Mouse (Mus musculus) liver, adult (tissue): ENCODE data around the gene A930017K11Rik.

Experiments used
- GATA4 ChIP-seq: IDR thresholded peaks from 2 replicates; pipeline ENCODE4 v1.6.1; 2014; ENCODE audit warnings: mild to moderate bottlenecking, low read length; ENCODE audit not compliant: insufficient replicate concordance

The A930017K11Rik gene

DNA sequence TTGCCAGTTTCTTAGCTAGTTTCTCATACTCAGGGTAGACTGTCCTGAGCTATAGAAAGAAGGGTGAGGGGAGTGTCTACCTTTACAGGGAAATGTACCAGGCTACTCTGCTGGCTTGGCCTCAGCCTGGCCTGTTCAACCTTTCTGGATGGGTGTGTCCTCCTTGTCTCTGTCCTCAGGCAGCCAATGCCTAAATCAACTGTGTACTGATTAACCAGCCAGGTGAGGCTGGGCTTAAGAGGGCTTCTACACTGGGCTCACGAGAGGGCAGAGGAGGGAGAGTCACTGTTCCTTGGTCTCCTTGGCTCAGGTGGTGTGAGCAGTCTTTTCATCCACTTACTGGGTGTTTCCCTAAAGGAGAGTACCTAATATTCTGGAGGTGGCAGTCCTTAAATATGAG lies 15.8 kb upstream of the A930017K11Rik start:
- no peak for TF ChIP-seq GATA4

DNA sequence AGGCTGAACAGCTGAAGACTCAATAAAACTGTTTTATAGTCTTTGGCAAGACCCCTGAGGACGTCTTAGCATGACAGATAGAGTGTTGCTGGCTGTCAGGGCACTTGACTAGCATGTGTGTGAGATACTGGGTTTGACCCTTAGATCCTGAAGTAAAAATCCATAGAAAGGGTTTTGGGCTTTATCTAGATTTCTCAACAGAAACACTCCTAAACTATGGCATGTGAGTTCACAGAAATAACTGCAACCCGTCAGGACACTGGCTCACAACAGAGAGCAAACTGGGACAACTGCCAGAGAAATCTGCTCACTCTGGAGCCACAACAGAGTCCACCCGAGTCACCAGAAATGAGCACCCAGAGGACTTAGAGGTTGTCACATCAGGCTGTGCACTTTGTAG lies 15.3 kb upstream of the A930017K11Rik start:
- TF ChIP-seq GATA4, result no peak

DNA sequence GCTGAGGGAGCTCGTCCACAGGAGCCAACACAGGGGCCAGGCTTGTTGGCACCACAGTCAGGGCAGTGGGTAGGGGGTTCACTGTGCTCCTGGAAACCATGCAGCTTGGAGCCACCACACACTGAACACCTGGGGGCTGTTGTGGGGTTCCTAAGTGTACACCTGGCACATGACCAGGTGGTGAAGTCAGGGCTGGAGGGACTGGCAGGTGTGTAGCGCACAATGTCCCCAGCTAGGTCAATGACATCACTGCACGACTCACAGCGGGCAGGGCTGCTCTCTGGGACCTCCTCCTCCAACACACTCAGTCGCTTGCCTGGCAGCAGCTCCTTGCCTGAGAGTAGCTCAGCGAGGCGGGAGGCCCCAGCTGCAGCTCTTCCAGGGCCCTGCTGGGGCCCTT lies 11.9 kb upstream of the A930017K11Rik start:
- no peak for TF ChIP-seq GATA4

GRCm38 (mm10) chr17:25962413-25962905 lies 10.1 kb upstream of the A930017K11Rik start:
- TF ChIP-seq GATA4, result no peak

GRCm38 (mm10) chr17:25961566-25961965 lies 9.2 kb upstream of the A930017K11Rik start:
- no peak for TF ChIP-seq GATA4

GRCm38 (mm10) chr17:25959630-25960467 lies 7.5 kb upstream of the A930017K11Rik start:
- no peak for TF ChIP-seq GATA4

DNA sequence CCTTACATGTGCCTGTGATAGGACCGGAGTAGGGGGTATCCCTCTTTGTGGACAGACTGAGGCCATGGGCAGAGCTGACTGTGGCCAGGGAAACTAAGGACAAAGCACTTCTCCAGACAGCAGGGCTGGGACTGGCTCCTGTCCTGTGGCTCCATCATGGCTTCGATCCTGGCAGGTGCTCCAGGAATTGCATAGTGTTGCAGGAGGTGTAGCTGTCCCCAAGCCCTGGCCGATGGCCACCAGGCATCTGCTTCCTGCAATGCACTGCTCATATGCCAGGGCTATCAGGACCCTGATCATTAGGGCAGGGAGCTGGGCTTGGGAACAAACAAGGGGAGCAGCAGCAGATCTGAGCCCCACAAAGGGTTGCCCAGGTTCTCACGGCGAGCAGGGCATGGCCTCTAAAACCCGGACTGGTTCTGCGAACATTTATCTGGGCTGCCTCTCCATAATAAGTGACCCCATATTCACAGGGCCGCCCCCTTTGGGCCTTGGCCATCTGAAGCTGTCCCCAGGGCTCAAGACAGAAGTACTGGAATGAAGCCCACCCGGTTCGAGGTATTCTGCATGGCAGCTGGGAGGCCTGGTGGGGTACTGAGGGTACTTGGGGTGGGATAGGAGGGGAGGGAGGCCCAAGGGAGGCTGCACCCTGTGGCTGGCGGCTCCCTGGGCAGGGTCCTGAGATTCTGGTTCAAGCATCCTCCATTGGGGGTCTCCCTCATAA lies 6.6 kb upstream of the A930017K11Rik start:
- TF ChIP-seq GATA4, result no peak

DNA sequence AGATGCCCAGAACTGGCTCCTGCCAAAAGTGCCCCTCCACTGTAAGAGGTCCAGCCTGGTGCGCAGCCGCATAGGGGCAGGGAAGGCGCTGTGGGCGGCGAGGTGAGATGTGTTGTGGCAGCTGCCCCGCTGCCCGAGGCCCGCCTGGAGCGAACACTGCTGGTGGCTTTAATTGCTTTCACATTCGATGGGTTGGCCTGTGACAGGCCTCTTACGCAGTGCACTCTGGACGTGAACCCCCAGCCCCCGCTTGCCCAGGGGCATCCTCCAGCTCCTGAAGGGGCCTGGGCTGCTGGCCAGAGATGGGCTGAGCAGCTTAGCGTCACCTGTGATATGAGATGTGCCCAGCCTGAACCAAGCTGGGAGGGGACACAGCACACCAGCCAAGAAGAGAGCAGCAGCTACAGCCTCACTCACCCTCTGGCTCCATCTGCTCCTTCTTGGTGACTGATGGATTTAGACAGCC lies 5.3 kb upstream of the A930017K11Rik start:
- TF ChIP-seq GATA4, result no peak

DNA sequence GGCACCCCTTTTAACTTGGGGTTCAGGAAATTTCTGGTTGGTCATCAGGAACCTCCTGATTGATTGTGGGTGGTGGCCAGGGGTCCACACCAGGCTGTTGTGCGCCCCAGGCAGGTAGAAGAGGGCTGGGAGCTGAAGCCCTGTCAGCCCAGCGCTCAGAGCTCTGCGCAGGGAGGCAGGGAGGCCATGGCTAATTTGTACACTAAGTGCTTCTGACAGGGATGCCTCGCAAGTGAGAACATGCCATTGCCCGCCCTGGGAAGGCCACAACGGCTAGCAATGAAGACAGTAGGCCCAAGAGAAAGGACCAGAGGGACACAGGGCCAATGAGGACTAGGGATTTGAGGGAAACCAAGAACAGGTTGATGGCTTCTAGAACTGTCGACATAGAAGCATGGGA lies 4.3 kb upstream of the A930017K11Rik start:
- TF ChIP-seq GATA4, result no peak

- no peak for TF ChIP-seq GATA4
Measured at GRCm38 (mm10) chr17:25956201-25956600, 3.8 kb upstream of the A930017K11Rik start.

- TF ChIP-seq GATA4, result no peak
Measured at GRCm38 (mm10) chr17:25955736-25956135, 3.4 kb upstream of the A930017K11Rik start.

- no peak for TF ChIP-seq GATA4
Measured at GRCm38 (mm10) chr17:25954671-25955070, 2.3 kb upstream of the A930017K11Rik start.

DNA sequence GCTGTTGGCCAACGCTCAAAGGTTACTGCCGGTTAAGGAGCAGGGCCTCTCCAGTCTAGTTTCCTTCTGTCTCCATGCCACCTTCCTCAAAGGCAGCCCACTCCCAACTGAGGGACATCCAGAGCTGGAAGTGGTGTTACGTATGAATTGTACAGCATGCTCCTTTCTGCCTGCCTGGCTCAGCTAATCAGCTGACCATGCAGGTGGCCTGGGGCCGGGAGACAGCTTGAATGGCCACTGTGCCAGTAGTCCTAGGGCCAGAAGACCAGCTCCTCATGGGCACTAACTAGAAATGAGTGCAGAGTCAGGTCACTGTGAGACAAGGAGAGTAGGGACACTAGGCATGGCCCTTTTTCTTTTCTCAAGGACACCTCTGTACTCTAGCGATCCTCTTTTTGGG lies 796 bp upstream of the A930017K11Rik start:
- no peak for TF ChIP-seq GATA4

GRCm38 (mm10) chr17:25951225-25951802 lies 1.1 kb downstream of the A930017K11Rik start:
- no peak for TF ChIP-seq GATA4

DNA sequence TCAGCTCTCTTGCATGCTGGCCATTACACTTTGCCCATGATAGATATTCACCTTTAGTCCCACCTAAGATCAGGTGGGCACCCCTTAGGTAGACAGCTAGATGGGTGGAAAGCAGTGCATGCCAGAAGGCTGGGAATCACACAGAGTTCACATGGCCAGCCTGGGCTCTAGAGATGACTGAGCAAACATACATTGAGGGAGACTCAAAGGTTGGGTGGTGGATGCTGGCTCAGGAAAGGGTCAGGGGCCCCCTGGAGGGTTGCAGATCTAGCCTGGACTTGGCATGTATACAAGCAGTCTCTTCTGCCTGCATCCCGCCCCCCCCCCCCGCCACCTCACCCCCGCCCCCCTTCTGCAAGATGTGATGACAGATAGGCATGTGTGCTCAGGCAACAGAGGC lies 1.7 kb downstream of the A930017K11Rik start:
- no peak for TF ChIP-seq GATA4

DNA sequence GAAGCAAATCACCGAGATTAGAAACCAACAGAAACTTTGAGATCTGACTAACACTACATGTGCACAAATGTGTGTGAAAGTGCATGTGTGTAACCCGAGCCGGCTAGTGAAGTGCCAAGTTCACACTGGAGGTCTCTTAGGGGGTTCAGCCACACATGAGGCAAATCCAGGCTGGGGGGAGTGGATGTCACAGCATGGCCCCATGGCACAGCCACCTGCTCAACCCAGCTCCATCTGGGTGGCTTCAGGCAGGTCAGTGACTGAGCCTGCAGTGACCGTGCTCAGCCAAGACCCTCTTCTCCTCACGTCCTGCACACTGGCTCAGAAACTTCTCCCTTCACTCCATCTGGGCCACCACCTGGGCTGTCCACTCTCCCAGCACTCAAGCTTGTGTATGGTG lies 2.4 kb downstream of the A930017K11Rik start:
- TF ChIP-seq GATA4, result no peak

GRCm38 (mm10) chr17:25948051-25948450 lies 4.3 kb downstream of the A930017K11Rik start:
- TF ChIP-seq GATA4, result no peak
